Mouse (Mus musculus) heart, adult 2 months (tissue): ENCODE data around the gene Ppp4c. TPM values are rescaled to one million over a fixed set of nuclear protein-coding genes. Genes with fewer than 3 reads are reported as not detected.

Experiments
- DNase-seq, 2 experiments: peaks; one replicate each; pipeline ENCODE4 v3.0.0; 2021
- H3K27ac ChIP-seq: fragments of 200-600 bp; 2 replicates; pipeline ENCODE4 v1.8.1; 2022
- H3K27me3 ChIP-seq: fragments of 200-500 bp; 2 replicates; pipeline ENCODE4 v1.6.1; 2012; ENCODE audit warnings: mild to moderate bottlenecking, low read length, inconsistent platforms, mixed read lengths; ENCODE audit not compliant: control insufficient read depth, insufficient read depth
- H3K36me3 ChIP-seq: fragments of 200-500 bp; 2 replicates; pipeline ENCODE4 v1.6.1; 2012; ENCODE audit warnings: low read length, inconsistent platforms; ENCODE audit not compliant: control insufficient read depth, insufficient read depth
- H3K4me1 ChIP-seq: fragments of 200-500 bp; 2 replicates; pipeline ENCODE4 v1.6.1; 2011; ENCODE audit warnings: low read length; ENCODE audit not compliant: control insufficient read depth, insufficient read depth
- H3K4me3 ChIP-seq: fragments of 200-600 bp; 2 replicates; pipeline ENCODE4 v1.8.1; 2022
- H3K79me2 ChIP-seq: fragments of 200-500 bp; replicated peaks from 2 replicates; pipeline ENCODE4 v1.6.1; 2012; ENCODE audit warnings: mild to moderate bottlenecking, inconsistent platforms, low read length, moderate library complexity, mixed read lengths; ENCODE audit not compliant: control insufficient read depth, insufficient read depth
- H3K9ac ChIP-seq: fragments of 200-500 bp; 2 replicates; pipeline ENCODE4 v1.6.1; 2012; ENCODE audit warnings: low read depth, mild to moderate bottlenecking, control low read depth, inconsistent platforms, low read length, mixed read lengths
- CTCF ChIP-seq: fragments of 200-600 bp; IDR thresholded peaks from 2 replicates; pipeline ENCODE4 v1.8.1; 2022; ENCODE audit warnings: antibody characterized with exemption, mild to moderate bottlenecking, moderate library complexity
- EP300 ChIP-seq: fragments of 200-500 bp; IDR thresholded peaks from 2 replicates; pipeline ENCODE4 v1.6.1; 2011; ENCODE audit warnings: low read depth, low read length, control low read depth; ENCODE audit not compliant: insufficient read depth
- POLR2A ChIP-seq: fragments of 200-500 bp; IDR thresholded peaks from 2 replicates; pipeline ENCODE4 v1.6.1; 2011; ENCODE audit warnings: mild to moderate bottlenecking, low read depth, low read length, control low read depth; ENCODE audit not compliant: insufficient read depth
- WGBS: fragments of 180-500 bp; shearing (Covaris S2); methylation state at CpG from one replicate; pipeline ENCODE4 v1.1.7; 2018; 5-methylcytosine and 5-hydroxymethylcytosine counted together
- intact Hi-C: fragments of 180-260 bp; cut with DNase I; formaldehyde crosslinking; loops from one replicate; pipeline ENCODE4 v1.15.1; 2025
- polyA plus RNA-seq: library from polyadenylated mRNA; depleted of rRNA; stranded (reverse); fragments of >200 nt; gene quantifications from 2 replicates; pipeline ENCODE4 v1.2.3, GENCODE M21; 2012
- total RNA-seq, 2 experiments: library from RNA; stranded (reverse); gene quantifications; 2 replicates each; pipeline ENCODE4 v1.2.3; 2021

Gene Ppp4c
- total and polyA plus RNA-seq, 3 experiments, result 31.8 to 65.6 (median 31.9) TPM

GRCm38 (mm10) chr7:126786142-126786541 lies 6.2 kb downstream of the Ppp4c start:
- Histone ChIP-seq H3K4me1 (no peaks in the 10 kb centered on the region; the same call in 1 of the 2 replicates), H3K27me3 (no peaks in the 10 kb centered on the region), H3K27ac (no peak overlapping the region), H3K79me2 (no peaks in the 10 kb centered on the region; the same call in 1 of the 2 replicates), H3K4me3 (no peak overlapping the region), H3K36me3 (peaks cover 4% of the 10 kb centered on the region; the same call in 1 of the 2 replicates), H3K9ac (no peak overlapping the region)
- TF ChIP-seq CTCF, result no peak
- no peak for TF ChIP-seq POLR2A
- TF ChIP-seq EP300, result no peak
- intact Hi-C loops, result no loop called here
- DNase-seq, result no peak
- WGBS, result 85% methylated on average over 14 of the region's 14 CpGs

GRCm38 (mm10) chr7:126785056-126785455 lies 7.2 kb downstream of the Ppp4c start:
- H3K27me3 ChIP-seq, result no peaks in the 10 kb centered on the region
- H3K9ac ChIP-seq, result no peak overlapping the region
- no peaks in the 10 kb centered on the region; the same call in 1 of the 2 replicates for H3K79me2 ChIP-seq
- no peak overlapping the region for H3K4me3 ChIP-seq
- H3K27ac ChIP-seq, result no peak overlapping the region
- intact Hi-C loops, result no loop called here
- no peaks in the 10 kb centered on the region for H3K36me3 ChIP-seq
- TF ChIP-seq POLR2A, result no peak
- no peak for TF ChIP-seq EP300
- TF ChIP-seq CTCF, result no peak
- DNase-seq, result no peak
- peaks cover 2% of the 10 kb centered on the region; the same call in 1 of the 2 replicates for H3K4me1 ChIP-seq
- WGBS, result 64% methylated on average over 4 of the region's 4 CpGs

GRCm38 (mm10) chr7:126784469-126784868 lies 7.8 kb downstream of the Ppp4c start:
- H3K36me3 ChIP-seq, result no peaks in the 10 kb centered on the region

GRCm38 (mm10) chr7:126782693-126783092 lies 9.6 kb downstream of the Ppp4c start:
- H3K9ac ChIP-seq, result no peak overlapping the region
- no peak overlapping the region for H3K4me3 ChIP-seq
- intact Hi-C loops, result loop anchor here (5.0 kb wide), 1 partner anchor 80 kb away; the partner anchor contains the start of genes Hirip3 and Ino80e
- no peaks in the 10 kb centered on the region for H3K27me3 ChIP-seq
- H3K79me2 ChIP-seq, result 0 out of 2 replicates have a peak, but pooled peaks cover under 1% of the 10 kb centered on the region
- WGBS, result 72% methylated on average over 13 of the region's 13 CpGs
- no peak for TF ChIP-seq CTCF
- TF ChIP-seq EP300, result no peak
- no peak for TF ChIP-seq POLR2A
- H3K36me3 ChIP-seq, result peaks cover 5% of the 10 kb centered on the region
- no peak for DNase-seq
- H3K4me1 ChIP-seq, result peaks cover 9% of the 10 kb centered on the region
- H3K27ac ChIP-seq, result no peak overlapping the region

More at GRCm38 (mm10) chr7:126784469-126784868, 7.8 kb downstream of the Ppp4c start:
- H3K9ac ChIP-seq, result no peak overlapping the region
- WGBS, result 69% methylated on average over 7 of the region's 7 CpGs
- no peak overlapping the region for H3K27ac ChIP-seq
- intact Hi-C loops, result loop anchor here (5.0 kb wide), 1 partner anchor 78 kb away; the partner anchor contains the start of genes Hirip3 and Ino80e
- no peak for TF ChIP-seq POLR2A
- TF ChIP-seq EP300, result no peak
- no peak for TF ChIP-seq CTCF
- no peaks in the 10 kb centered on the region for H3K27me3 ChIP-seq
- DNase-seq, result no peak
- H3K4me1 ChIP-seq, result peaks cover 2% of the 10 kb centered on the region; the same call in 1 of the 2 replicates
- H3K4me3 ChIP-seq, result no peak overlapping the region
- H3K79me2 ChIP-seq, result no peaks in the 10 kb centered on the region; the same call in 1 of the 2 replicates

GRCm38 (mm10) chr7:126781661-126782370 lies 10.5 kb downstream of the Ppp4c start:
- peaks cover 11% of the 10 kb centered on the region for H3K4me1 ChIP-seq
- TF ChIP-seq CTCF, result no peak
- TF ChIP-seq POLR2A, result no peak
- no peak for TF ChIP-seq EP300
- H3K27me3 ChIP-seq, result no peaks in the 10 kb centered on the region
- intact Hi-C loops, result loop anchor here (2.0 to 5.0 kb wide), 2 partner anchors 17 to 80 kb away; partner anchors contain the start of genes Hirip3 and Ino80e
- H3K4me3 ChIP-seq, result no peak overlapping the region
- H3K36me3 ChIP-seq, result peaks cover 5% of the 10 kb centered on the region
- no peak for DNase-seq
- WGBS, result 57% methylated on average over 11 of the region's 11 CpGs
- H3K27ac ChIP-seq, result peak overlapping the region; percentile 36; the same call in 1 of the 2 replicates
- H3K9ac ChIP-seq, result no peak overlapping the region
- peaks cover 5% of the 10 kb centered on the region for H3K79me2 ChIP-seq

- Histone ChIP-seq H3K27me3 (no peaks in the 10 kb centered on the region), H3K36me3 (peaks cover 5% of the 10 kb centered on the region), H3K9ac (peak within 1 kb of the TSS; percentile 36), H3K4me3 (peak within 1 kb of the TSS; percentile 49), H3K4me1 (peaks cover 11% of the 10 kb centered on the region), H3K79me2 (peaks cover 5% of the 10 kb centered on the region), H3K27ac (peak within 1 kb of the TSS; percentile 50)
- intact Hi-C loops, result loop anchor here (2.0 to 5.0 kb wide), 2 partner anchors 18 to 81 kb away; partner anchors contain the start of genes Hirip3 and Ino80e
- no peak for TF ChIP-seq EP300
- TF ChIP-seq CTCF, result no peak
- TF ChIP-seq POLR2A, result no peak
- 10% methylated on average over 22 of the region's 22 CpGs for WGBS
- DNase-seq, result no peak
These were observed 11.2 kb downstream of the Ppp4c start, which contains the start of gene Tbx6 for GRCm38 (mm10) chr7:126780971-126781635. TSS of gene Tbx6 (plus strand) at chr7:126781483.
